Comparison of ENCODE assay signal across 21 mouse cellular contexts in the genomic region with DNA sequence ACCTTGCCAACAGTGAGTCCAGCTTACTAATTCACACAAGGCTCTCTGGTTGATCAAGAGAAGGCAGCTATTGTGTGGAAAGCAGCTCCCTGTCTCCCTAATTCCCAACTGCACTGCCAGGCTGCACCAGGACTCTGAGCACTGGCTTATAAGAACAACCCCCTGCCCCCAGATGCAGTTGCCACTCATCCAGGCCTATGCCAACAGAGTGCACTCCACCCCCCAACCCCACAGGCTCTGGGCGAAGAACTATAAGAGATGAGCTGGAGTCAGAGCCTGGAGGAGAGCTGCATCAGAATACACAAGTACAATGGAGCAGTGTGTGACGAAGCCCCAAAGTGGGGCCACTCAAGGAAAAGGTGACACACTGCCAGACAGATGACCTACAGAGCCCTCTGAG. TPM values are rescaled to one million over a fixed set of nuclear protein-coding genes. Genes with fewer than 3 reads are reported as not detected.
DNase-seq lines count a peak whose midpoint lies in the region; ATAC-seq and TF ChIP-seq lines count a peak whose summit lies in the region.
"Had no signal": no experiment of that assay in that cellular context is flagged by ENCODE, and none has a peak within 500 bp of the region (broad histone marks: within the 10 kb centered on the region; RNA-seq: fewer than 3 reads in every experiment).

No protein-coding gene starts in this region.

- 83% methylated on average over 2 of the region's 2 CpGs for WGBS in forebrain, embryonic 16.5 days
- WGBS in forebrain, embryonic 13.5 days = 98% methylated on average over 2 of the region's 2 CpGs
- 75% methylated on average over 2 of the region's 2 CpGs for WGBS in midbrain, postnatal 0 days
- 93% methylated on average over 2 of the region's 2 CpGs for WGBS in midbrain, embryonic 10.5 days
- WGBS in embryonic facial prominence, embryonic 15.5 days = 85% methylated on average over 2 of the region's 2 CpGs

- ATAC-seq in forebrain, embryonic 16.5 days = no peak
- ATAC-seq in forebrain, embryonic 13.5 days = no peak
- ATAC-seq in midbrain, postnatal 0 days (ENCODE audit: low FRiP score) = 0 out of 2 replicates have a peak, but pooled peaks have one; percentile 34
- no peak for ATAC-seq in embryonic facial prominence, embryonic 15.5 days (ENCODE audit: insufficient number of reproducible peaks, low FRiP score, low TSS enrichment, low read depth)
- ATAC-seq: hindbrain, embryonic 16.5 days; intestine, embryonic 16.5 days; midbrain, embryonic 16.5 days had no signal

- H3K9ac ChIP-seq in forebrain, embryonic 16.5 days (replicated peaks; ENCODE audit: low read depth, low read length) = 0 out of 2 replicates have a peak overlapping the region, but pooled peaks have one; percentile 6
- no peak overlapping the region; the same call in 1 of the 2 replicates for H3K9ac ChIP-seq in forebrain, embryonic 13.5 days
- H3K9ac ChIP-seq in midbrain, postnatal 0 days (replicated peaks; ENCODE audit: low read length, poor library complexity, severe bottlenecking) = no peak overlapping the region
- no peak overlapping the region for H3K9ac ChIP-seq in embryonic facial prominence, embryonic 15.5 days
- H3K9ac ChIP-seq: forebrain, embryonic 12.5 days; liver, embryonic 13.5 days had no signal

- H3K4me1 ChIP-seq in forebrain, embryonic 16.5 days (replicated peaks; ENCODE audit: control insufficient read depth, insufficient read depth, low read length) = no peaks in the 10 kb centered on the region
- no peaks in the 10 kb centered on the region for H3K4me1 ChIP-seq in forebrain, embryonic 13.5 days
- H3K4me1 ChIP-seq in midbrain, postnatal 0 days (ENCODE audit: insufficient read depth, low read length) = no peaks in the 10 kb centered on the region
- H3K4me1 ChIP-seq in midbrain, embryonic 10.5 days = no peaks in the 10 kb centered on the region
- H3K4me1 ChIP-seq in embryonic facial prominence, embryonic 15.5 days = peaks cover 82% of the 10 kb centered on the region
- H3K4me1 ChIP-seq: forebrain, embryonic 12.5 days had no signal

- H3K27me3 ChIP-seq in forebrain, embryonic 16.5 days (replicated peaks; ENCODE audit: control insufficient read depth, insufficient read depth, low read length) = no peaks in the 10 kb centered on the region
- no peaks in the 10 kb centered on the region for H3K27me3 ChIP-seq in forebrain, embryonic 13.5 days
- no peaks in the 10 kb centered on the region for H3K27me3 ChIP-seq in midbrain, postnatal 0 days (ENCODE audit: insufficient read depth, low read length)
- no peaks in the 10 kb centered on the region for H3K27me3 ChIP-seq in midbrain, embryonic 10.5 days (ENCODE audit: low read depth, poor library complexity, severe bottlenecking)
- H3K27me3 ChIP-seq in embryonic facial prominence, embryonic 15.5 days = no peaks in the 10 kb centered on the region
- H3K27me3 ChIP-seq: CH12.LX; forebrain, embryonic 12.5 days; liver, embryonic 13.5 days; megakaryocyte, embryonic 14.5 days had no signal

- no peak overlapping the region for H3K4me2 ChIP-seq in forebrain, embryonic 16.5 days (ENCODE audit: low read length)
- no peak overlapping the region for H3K4me2 ChIP-seq in forebrain, embryonic 13.5 days
- H3K4me2 ChIP-seq in midbrain, postnatal 0 days (ENCODE audit: low read depth, low read length, poor library complexity, severe bottlenecking) = no peak overlapping the region
- no peak overlapping the region for H3K4me2 ChIP-seq in embryonic facial prominence, embryonic 15.5 days (replicated peaks)
- H3K4me2 ChIP-seq: forebrain, embryonic 12.5 days; liver, embryonic 13.5 days had no signal

- H3K27ac ChIP-seq in forebrain, embryonic 16.5 days (ENCODE audit: low read length) = no peak overlapping the region
- no peak overlapping the region for H3K27ac ChIP-seq in forebrain, embryonic 13.5 days
- H3K27ac ChIP-seq in midbrain, postnatal 0 days (ENCODE audit: low read depth, low read length) = no peak overlapping the region
- no peak overlapping the region; the same call in 1 of the 2 replicates for H3K27ac ChIP-seq in midbrain, embryonic 10.5 days (replicated peaks)
- 0 out of 2 replicates have a peak overlapping the region, but pooled peaks have one; percentile 28 for H3K27ac ChIP-seq in embryonic facial prominence, embryonic 15.5 days (replicated peaks)
- H3K27ac ChIP-seq: forebrain, embryonic 12.5 days; liver, embryonic 13.5 days had no signal

- H3K9me3 ChIP-seq in forebrain, embryonic 16.5 days (ENCODE audit: control insufficient read depth, low read length) = no peaks in the 10 kb centered on the region
- no peaks in the 10 kb centered on the region for H3K9me3 ChIP-seq in forebrain, embryonic 13.5 days (replicated peaks)
- H3K9me3 ChIP-seq in midbrain, postnatal 0 days (ENCODE audit: low read length) = no peaks in the 10 kb centered on the region
- no peaks in the 10 kb centered on the region for H3K9me3 ChIP-seq in midbrain, embryonic 10.5 days (replicated peaks)
- H3K9me3 ChIP-seq in embryonic facial prominence, embryonic 15.5 days (replicated peaks) = no peaks in the 10 kb centered on the region
- H3K9me3 ChIP-seq: forebrain, embryonic 12.5 days; G1E; liver, embryonic 13.5 days; megakaryocyte, embryonic 14.5 days had no signal

- no peak for TF ChIP-seq CTCF in midbrain, postnatal 0 days (IDR thresholded peaks at IDR 0.05)

- DNase-seq in layer of hippocampus, adult 11-12 months (ENCODE audit: low spot score) = peak; percentile 58
- no peak for DNase-seq in layer of hippocampus, postnatal 25 days (ENCODE audit: extremely low spot score in 1 of 2, low spot score in 1 of 2)
- DNase-seq in midbrain, postnatal 0 days (ENCODE audit: low spot score) = no peak
- no peak for DNase-seq in midbrain, embryonic 10.5 days (ENCODE audit: low spot score)
- no peak for DNase-seq in thymus, postnatal 4 days
- DNase-seq: cerebellum, adult 18-20 months; liver, embryonic 13.5 days; lung, adult 2 months; thymus, adult 18-20 months; thymus, postnatal 36 days had no signal

- H3K36me3 ChIP-seq in forebrain, embryonic 16.5 days (ENCODE audit: control insufficient read depth, insufficient read depth) = no peaks in the 10 kb centered on the region; the same call in 1 of the 2 replicates
- peaks cover 53% of the 10 kb centered on the region for H3K36me3 ChIP-seq in forebrain, embryonic 13.5 days (ENCODE audit: poor library complexity, severe bottlenecking)
- 0 out of 2 replicates have a peak, but pooled peaks cover 2% of the 10 kb centered on the region for H3K36me3 ChIP-seq in midbrain, postnatal 0 days (ENCODE audit: insufficient read depth, low read length)
- peaks cover 96% of the 10 kb centered on the region for H3K36me3 ChIP-seq in midbrain, embryonic 10.5 days
- H3K36me3 ChIP-seq in embryonic facial prominence, embryonic 15.5 days = peaks cover 42% of the 10 kb centered on the region

- H3K4me3 ChIP-seq in forebrain, embryonic 16.5 days (replicated peaks; ENCODE audit: low read length) = no peak overlapping the region
- H3K4me3 ChIP-seq in forebrain, embryonic 13.5 days = no peak overlapping the region
- no peak overlapping the region for H3K4me3 ChIP-seq in midbrain, postnatal 0 days (ENCODE audit: low read depth, low read length)
- no peak overlapping the region for H3K4me3 ChIP-seq in midbrain, embryonic 10.5 days
- no peak overlapping the region for H3K4me3 ChIP-seq in embryonic facial prominence, embryonic 15.5 days (replicated peaks)
- H3K4me3 ChIP-seq: forebrain, embryonic 12.5 days; liver, embryonic 13.5 days; megakaryocyte, embryonic 14.5 days had no signal

RNA-seq across cellular contexts. Expression of a gene that starts 10.8 kb away (rescaled TPM):
- polyA plus RNA-seq in forebrain, embryonic 16.5 days (2015; fragmentation: Nextera tagmentation; extraction: Ambion mirVana) = 31.4 and 35.5 TPM in 2 replicates
- polyA plus RNA-seq in forebrain, embryonic 13.5 days (2015; fragmentation: Nextera tagmentation; extraction: Ambion mirVana) = 36.9 and 38.9 TPM in 2 replicates
- 10 to 100 TPM; 47.6 to 49.6 TPM for total RNA-seq in layer of hippocampus, postnatal 25 days (2021)
- 22.0 and 31.7 TPM in 2 replicates for total RNA-seq in midbrain, postnatal 0 days (2014; rRNA removed)
- 18.6 and 19.5 TPM in 2 replicates for polyA plus RNA-seq in midbrain, postnatal 0 days (2015; fragmentation: Nextera tagmentation; extraction: Ambion mirVana)
- 65.8 and 68.2 TPM in 2 replicates for polyA plus RNA-seq in midbrain, embryonic 10.5 days (2016; fragmentation: Nextera tagmentation; extraction: Ambion mirVana)
- 56.0 and 64.0 TPM in 2 replicates for polyA plus RNA-seq in embryonic facial prominence, embryonic 15.5 days (2015; fragmentation: Nextera tagmentation; extraction: Ambion mirVana)

RNA-seq across cellular contexts. Expression of a gene that starts 18.7 kb away (rescaled TPM):
- 9.6 and 12.6 TPM in 2 replicates for polyA plus RNA-seq in forebrain, embryonic 16.5 days (2015; fragmentation: Nextera tagmentation; extraction: Ambion mirVana)
- polyA plus RNA-seq in forebrain, embryonic 13.5 days (2015; fragmentation: Nextera tagmentation; extraction: Ambion mirVana) = 4.9 and 5.8 TPM in 2 replicates
- 10 to 100 TPM; 69.7 to 72.5 TPM for total RNA-seq in layer of hippocampus, postnatal 25 days (2021)
- 43.1 and 61.3 TPM in 2 replicates for total RNA-seq in midbrain, postnatal 0 days (2014; rRNA removed)
- polyA plus RNA-seq in midbrain, postnatal 0 days (2015; fragmentation: Nextera tagmentation; extraction: Ambion mirVana) = 32.8 and 33.0 TPM in 2 replicates
- polyA plus RNA-seq in midbrain, embryonic 10.5 days (2016; fragmentation: Nextera tagmentation; extraction: Ambion mirVana) = 1.6 and 1.9 TPM in 2 replicates
- 2.3 and 3.7 TPM in 2 replicates for polyA plus RNA-seq in embryonic facial prominence, embryonic 15.5 days (2015; fragmentation: Nextera tagmentation; extraction: Ambion mirVana)
- total RNA-seq: hematopoietic stem cell, adult 5-6 weeks had no signal

RNA-seq across cellular contexts. Expression of a gene that starts 24.2 kb away (rescaled TPM):
- 88.5 and 91.6 TPM in 2 replicates for polyA plus RNA-seq in forebrain, embryonic 16.5 days (2015; fragmentation: Nextera tagmentation; extraction: Ambion mirVana)
- polyA plus RNA-seq in forebrain, embryonic 13.5 days (2015; fragmentation: Nextera tagmentation; extraction: Ambion mirVana) = 80.3 and 84.0 TPM in 2 replicates
- 10 to 100 TPM; 83.8 to 97.4 TPM for total RNA-seq in layer of hippocampus, postnatal 25 days (2021)
- 18.9 and 24.8 TPM in 2 replicates for total RNA-seq in midbrain, postnatal 0 days (2014; rRNA removed)
- 70.6 and 77.4 TPM in 2 replicates for polyA plus RNA-seq in midbrain, postnatal 0 days (2015; fragmentation: Nextera tagmentation; extraction: Ambion mirVana)
- 71.5 and 75.0 TPM in 2 replicates for polyA plus RNA-seq in midbrain, embryonic 10.5 days (2016; fragmentation: Nextera tagmentation; extraction: Ambion mirVana)
- 141 and 147 TPM in 2 replicates for polyA plus RNA-seq in embryonic facial prominence, embryonic 15.5 days (2015; fragmentation: Nextera tagmentation; extraction: Ambion mirVana)

RNA-seq across cellular contexts. Expression of a gene that starts 24.2 kb away (rescaled TPM):
- 87.7 and 88.1 TPM in 2 replicates for polyA plus RNA-seq in forebrain, embryonic 16.5 days (2015; fragmentation: Nextera tagmentation; extraction: Ambion mirVana)
- polyA plus RNA-seq in forebrain, embryonic 13.5 days (2015; fragmentation: Nextera tagmentation; extraction: Ambion mirVana) = 96.1 and 110 TPM in 2 replicates
- total RNA-seq in layer of hippocampus, postnatal 25 days (2021) = 10 to 100 TPM; 36.3 to 40.4 TPM
- 54.1 and 54.7 TPM in 2 replicates for total RNA-seq in midbrain, postnatal 0 days (2014; rRNA removed)
- polyA plus RNA-seq in midbrain, postnatal 0 days (2015; fragmentation: Nextera tagmentation; extraction: Ambion mirVana) = 55.5 and 59.2 TPM in 2 replicates
- polyA plus RNA-seq in midbrain, embryonic 10.5 days (2016; fragmentation: Nextera tagmentation; extraction: Ambion mirVana) = 131 and 138 TPM in 2 replicates
- 81.3 and 83.1 TPM in 2 replicates for polyA plus RNA-seq in embryonic facial prominence, embryonic 15.5 days (2015; fragmentation: Nextera tagmentation; extraction: Ambion mirVana)

RNA-seq across cellular contexts. Expression of a gene that starts 25.2 kb away (rescaled TPM):
- polyA plus RNA-seq in forebrain, embryonic 16.5 days (2015; fragmentation: Nextera tagmentation; extraction: Ambion mirVana) = 8.6 and 13.0 TPM in 2 replicates
- polyA plus RNA-seq in forebrain, embryonic 13.5 days (2015; fragmentation: Nextera tagmentation; extraction: Ambion mirVana) = 2.6 and 2.9 TPM in 2 replicates
- total RNA-seq in layer of hippocampus, postnatal 25 days (2021) = 10 to 100 TPM; 45.3 to 47.0 TPM
- 60.1 and 66.8 TPM in 2 replicates for total RNA-seq in midbrain, postnatal 0 days (2014; rRNA removed)
- 22.9 and 28.0 TPM in 2 replicates for polyA plus RNA-seq in midbrain, postnatal 0 days (2015; fragmentation: Nextera tagmentation; extraction: Ambion mirVana)
- polyA plus RNA-seq in midbrain, embryonic 10.5 days (2016; fragmentation: Nextera tagmentation; extraction: Ambion mirVana) = 0.68 and 0.78 TPM in 2 replicates
- polyA plus RNA-seq in embryonic facial prominence, embryonic 15.5 days (2015; fragmentation: Nextera tagmentation; extraction: Ambion mirVana) = 16.6 and 16.8 TPM in 2 replicates
- total RNA-seq: hematopoietic stem cell, adult 5-6 weeks had no signal
- polyA plus RNA-seq: G1E had no signal
